Mouse (Mus musculus): ENCODE measurements around the gene Acvr1b. TPM values are rescaled to one million over a fixed set of nuclear protein-coding genes. Genes with fewer than 3 reads are reported as not detected.

The Acvr1b gene
- polyA plus RNA-seq, 1 experiment: 5.3 TPM

- Histone ChIP-seq H3K4me3 (no peak overlapping the region), H3K79me2 (ENCODE audit: control insufficient read depth, insufficient read depth) (no peaks in the 10 kb centered on the region), H3K36me3 (ENCODE audit: control insufficient read depth, insufficient read depth) (peaks cover 6% of the 10 kb centered on the region), H3K4me2 (ENCODE audit: low read depth) (no peak overlapping the region), H3K27me3 (ENCODE audit: control insufficient read depth, insufficient read depth, insufficient read length) (no peaks in the 10 kb centered on the region), H3ac (ENCODE audit: control insufficient read depth, insufficient read length) (no peak overlapping the region)
- TF ChIP-seq TCF12 (IDR thresholded peaks at IDR 0.05; ENCODE audit: insufficient read depth, poor library complexity, severe bottlenecking) (no peak), TCF3 (IDR thresholded peaks at IDR 0.05; ENCODE audit: insufficient read length, low read depth) (no peak), REST (IDR thresholded peaks at IDR 0.05; ENCODE audit: insufficient read depth, insufficient read length) (no peak), POLR2A (IDR thresholded peaks at IDR 0.05; ENCODE audit: insufficient read length, low read depth) (no peak), SRF (IDR thresholded peaks at IDR 0.05; ENCODE audit: control insufficient read depth, insufficient read length, low read depth) (no peak), MAX (IDR thresholded peaks at IDR 0.05; ENCODE audit: low read depth) (no peak), MYOG (IDR thresholded peaks at IDR 0.05; ENCODE audit: control insufficient read depth in 1 of 3, insufficient read depth in 1 of 3, insufficient read length in 2 of 3, low read depth in 2 of 3) (no peak), E2F4 (IDR thresholded peaks at IDR 0.05; ENCODE audit: insufficient read depth) (no peak), MYOD1 (IDR thresholded peaks at IDR 0.05; ENCODE audit: control insufficient read depth in 1 of 3, insufficient read length in 2 of 3, low read depth in 2 of 3) (no peak), CEBPB (IDR thresholded peaks at IDR 0.05; ENCODE audit: insufficient read depth, poor library complexity, severe bottlenecking) (no peak), POLR2AphosphoS2 (IDR thresholded peaks at IDR 0.05; ENCODE audit: insufficient read length, low read depth) (no peak), USF1 (IDR thresholded peaks at IDR 0.05; ENCODE audit: low read depth) (no peak)
These were observed 27.0 kb downstream of the Acvr1b start for GRCm38 (mm10) chr15:101200777-101201295.

- peaks cover 6% of the 10 kb centered on the region for H3K36me3 ChIP-seq (ENCODE audit: control insufficient read depth, insufficient read depth)
- no peak for TF ChIP-seq SRF (IDR thresholded peaks at IDR 0.05; ENCODE audit: control insufficient read depth, insufficient read length, low read depth)
- TF ChIP-seq POLR2A (IDR thresholded peaks at IDR 0.05; ENCODE audit: insufficient read length, low read depth): no peak
- no peak for TF ChIP-seq E2F4 (IDR thresholded peaks at IDR 0.05; ENCODE audit: insufficient read depth)
- no peak for TF ChIP-seq MAX (IDR thresholded peaks at IDR 0.05; ENCODE audit: low read depth)
- no peak for TF ChIP-seq POLR2AphosphoS2 (IDR thresholded peaks at IDR 0.05; ENCODE audit: insufficient read length, low read depth)
- no peak for TF ChIP-seq TCF3 (IDR thresholded peaks at IDR 0.05; ENCODE audit: insufficient read length, low read depth)
- no peak for TF ChIP-seq TCF12 (IDR thresholded peaks at IDR 0.05; ENCODE audit: insufficient read depth, poor library complexity, severe bottlenecking)
- TF ChIP-seq MYOG (IDR thresholded peaks at IDR 0.05; ENCODE audit: control insufficient read depth in 1 of 3, insufficient read depth in 1 of 3, insufficient read length in 2 of 3, low read depth in 2 of 3): no peak
- no peak for TF ChIP-seq MYOD1 (IDR thresholded peaks at IDR 0.05; ENCODE audit: control insufficient read depth in 1 of 3, insufficient read length in 2 of 3, low read depth in 2 of 3)
- TF ChIP-seq USF1 (IDR thresholded peaks at IDR 0.05; ENCODE audit: low read depth): no peak
- no peak for TF ChIP-seq CEBPB (IDR thresholded peaks at IDR 0.05; ENCODE audit: insufficient read depth, poor library complexity, severe bottlenecking)
- no peak for TF ChIP-seq REST (IDR thresholded peaks at IDR 0.05; ENCODE audit: insufficient read depth, insufficient read length)
- H3K4me2 ChIP-seq (ENCODE audit: low read depth): no peak overlapping the region
These were observed 27.5 kb downstream of the Acvr1b start for GRCm38 (mm10) chr15:101201414-101201813.

GRCm38 (mm10) chr15:101203673-101204072, 29.8 kb downstream of the Acvr1b start:
- no peaks in the 10 kb centered on the region for H3K27me3 ChIP-seq (ENCODE audit: control insufficient read depth, insufficient read depth, insufficient read length)
- H3K4me2 ChIP-seq (ENCODE audit: low read depth): no peak overlapping the region
- H3ac ChIP-seq (ENCODE audit: control insufficient read depth, insufficient read length): no peak overlapping the region
- no peaks in the 10 kb centered on the region for H3K79me2 ChIP-seq (ENCODE audit: control insufficient read depth, insufficient read depth)
- TF ChIP-seq MYOD1 (IDR thresholded peaks at IDR 0.05; ENCODE audit: control insufficient read depth in 1 of 3, insufficient read length in 2 of 3, low read depth in 2 of 3) (no peak), POLR2AphosphoS2 (IDR thresholded peaks at IDR 0.05; ENCODE audit: insufficient read length, low read depth) (no peak), E2F4 (IDR thresholded peaks at IDR 0.05; ENCODE audit: insufficient read depth) (no peak), CEBPB (IDR thresholded peaks at IDR 0.05; ENCODE audit: insufficient read depth, poor library complexity, severe bottlenecking) (no peak), SRF (IDR thresholded peaks at IDR 0.05; ENCODE audit: control insufficient read depth, insufficient read length, low read depth) (no peak), POLR2A (IDR thresholded peaks at IDR 0.05; ENCODE audit: insufficient read length, low read depth) (no peak), TCF12 (IDR thresholded peaks at IDR 0.05; ENCODE audit: insufficient read depth, poor library complexity, severe bottlenecking) (no peak), TCF3 (IDR thresholded peaks at IDR 0.05; ENCODE audit: insufficient read length, low read depth) (no peak)
- H3K36me3 ChIP-seq (ENCODE audit: control insufficient read depth, insufficient read depth): peaks cover 6% of the 10 kb centered on the region
- no peak overlapping the region for H3K4me3 ChIP-seq

More at GRCm38 (mm10) chr15:101201414-101201813, 27.5 kb downstream of the Acvr1b start:
- Histone ChIP-seq H3K27me3 (ENCODE audit: control insufficient read depth, insufficient read depth, insufficient read length) (no peaks in the 10 kb centered on the region), H3K4me3 (no peak overlapping the region), H3ac (ENCODE audit: control insufficient read depth, insufficient read length) (no peak overlapping the region), H3K79me2 (ENCODE audit: control insufficient read depth, insufficient read depth) (no peaks in the 10 kb centered on the region)

- H3K4me2 ChIP-seq (ENCODE audit: low read depth): no peak overlapping the region
- no peaks in the 10 kb centered on the region for H3K27me3 ChIP-seq (ENCODE audit: control insufficient read depth, insufficient read depth, insufficient read length)
- TF ChIP-seq MYOG (IDR thresholded peaks at IDR 0.05; ENCODE audit: control insufficient read depth in 1 of 3, insufficient read depth in 1 of 3, insufficient read length in 2 of 3, low read depth in 2 of 3): no peak
- no peak for TF ChIP-seq POLR2A (IDR thresholded peaks at IDR 0.05; ENCODE audit: insufficient read length, low read depth)
- no peak for TF ChIP-seq MAX (IDR thresholded peaks at IDR 0.05; ENCODE audit: low read depth)
- no peak for TF ChIP-seq SRF (IDR thresholded peaks at IDR 0.05; ENCODE audit: control insufficient read depth, insufficient read length, low read depth)
- no peak for TF ChIP-seq E2F4 (IDR thresholded peaks at IDR 0.05; ENCODE audit: insufficient read depth)
- no peak for TF ChIP-seq USF1 (IDR thresholded peaks at IDR 0.05; ENCODE audit: low read depth)
- no peak for TF ChIP-seq POLR2AphosphoS2 (IDR thresholded peaks at IDR 0.05; ENCODE audit: insufficient read length, low read depth)
- TF ChIP-seq CEBPB (IDR thresholded peaks at IDR 0.05; ENCODE audit: insufficient read depth, poor library complexity, severe bottlenecking): no peak
- no peak for TF ChIP-seq TCF3 (IDR thresholded peaks at IDR 0.05; ENCODE audit: insufficient read length, low read depth)
- no peak for TF ChIP-seq TCF12 (IDR thresholded peaks at IDR 0.05; ENCODE audit: insufficient read depth, poor library complexity, severe bottlenecking)
- no peak for TF ChIP-seq MYOD1 (IDR thresholded peaks at IDR 0.05; ENCODE audit: control insufficient read depth in 1 of 3, insufficient read length in 2 of 3, low read depth in 2 of 3)
- TF ChIP-seq REST (IDR thresholded peaks at IDR 0.05; ENCODE audit: insufficient read depth, insufficient read length): no peak
- no peaks in the 10 kb centered on the region for H3K36me3 ChIP-seq (ENCODE audit: control insufficient read depth, insufficient read depth)
- H3K79me2 ChIP-seq (ENCODE audit: control insufficient read depth, insufficient read depth): no peaks in the 10 kb centered on the region
- no peak overlapping the region for H3K4me3 ChIP-seq
- H3ac ChIP-seq (ENCODE audit: control insufficient read depth, insufficient read length): no peak overlapping the region
These were observed 30.9 kb downstream of the Acvr1b start for GRCm38 (mm10) chr15:101204781-101205180.

Measured in myocyte (in vitro differentiated cells).